Mouse (Mus musculus) spleen, adult 2 months (tissue): Measurements from ENCODE around the gene Tmem203. TPM values are rescaled to one million over a fixed set of nuclear protein-coding genes. Genes with fewer than 3 reads are reported as not detected.

ENCODE experiments used
- DNase-seq, 2 experiments: peaks; one replicate each; pipeline versions ENCODE4 v3.0.0 to v3.0.0-alpha.2; 2012 to 2021; ENCODE audit warnings: low spot score in 2 of 2, low read depth in 1 of 2
- H3K27ac ChIP-seq: fragments of 200-500 bp; 2 replicates; pipeline ENCODE4 v1.5.1; 2012; ENCODE audit warnings: low read length, inconsistent platforms; ENCODE audit not compliant: insufficient read depth
- H3K27me3 ChIP-seq: fragments of 200-500 bp; 2 replicates; pipeline ENCODE4 v1.6.1; 2012; ENCODE audit warnings: mild to moderate bottlenecking, moderate library complexity, low read length, inconsistent platforms; ENCODE audit not compliant: control insufficient read depth, insufficient read depth
- H3K36me3 ChIP-seq: fragments of 200-500 bp; 2 replicates; pipeline ENCODE4 v1.6.1; 2012; ENCODE audit warnings: mild to moderate bottlenecking, low read length, inconsistent platforms; ENCODE audit not compliant: control insufficient read depth, insufficient read depth
- H3K4me1 ChIP-seq: fragments of 200-500 bp; 2 replicates; pipeline ENCODE4 v1.6.1; 2011; ENCODE audit warnings: inconsistent platforms; ENCODE audit not compliant: control insufficient read depth, insufficient read depth, insufficient read length
- H3K4me3 ChIP-seq: fragments of 200-500 bp; 2 replicates; pipeline ENCODE4 v1.5.1; 2011; ENCODE audit warnings: mild to moderate bottlenecking, inconsistent platforms; ENCODE audit not compliant: insufficient read depth, insufficient read length; ENCODE audit errors: extremely low read depth
- CTCF ChIP-seq: fragments of 200-500 bp; IDR thresholded peaks from 2 replicates; pipeline ENCODE4 v1.5.1; 2011; ENCODE audit warnings: mild to moderate bottlenecking, inconsistent platforms; ENCODE audit not compliant: insufficient read depth, insufficient read length, insufficient replicate concordance; ENCODE audit errors: extremely low read depth
- POLR2A ChIP-seq: fragments of 200-500 bp; IDR thresholded peaks from 2 replicates; pipeline ENCODE4 v1.6.1; 2011; ENCODE audit warnings: low read depth, low read length, inconsistent platforms
- WGBS: fragments of 180-500 bp; shearing (Covaris S2); methylation state at CpG from one replicate; pipeline ENCODE4 v1.1.7; 2018; 5-methylcytosine and 5-hydroxymethylcytosine counted together
- polyA plus RNA-seq: library from polyadenylated mRNA; depleted of rRNA; stranded (reverse); fragments of >200 nt; gene quantifications from 2 replicates; pipeline ENCODE4 v1.2.3, GENCODE M21; 2012

The Tmem203 gene
- polyA plus RNA-seq, 1 experiment = 44.4 TPM

GRCm38 (mm10) chr2:25290816-25291130, 35.5 kb downstream of the Tmem203 start:
- no peak for DNase-seq
- Histone ChIP-seq H3K4me3 (no peak overlapping the region), H3K4me1 (0 out of 2 replicates have a peak, but pooled peaks cover 3% of the 10 kb centered on the region), H3K27ac (no peak overlapping the region), H3K36me3 (no peaks in the 10 kb centered on the region), H3K27me3 (peaks cover 9% of the 10 kb centered on the region)
- TF ChIP-seq POLR2A = no peak
- TF ChIP-seq CTCF = no peak
- 2% methylated on average over 18 of the region's 18 CpGs for WGBS

- WGBS = 16% methylated on average over 32 of the region's 32 CpGs
- Histone ChIP-seq H3K4me1 (0 out of 2 replicates have a peak, but pooled peaks cover 3% of the 10 kb centered on the region), H3K36me3 (no peaks in the 10 kb centered on the region), H3K4me3 (no peak overlapping the region), H3K27me3 (peaks cover 9% of the 10 kb centered on the region), H3K27ac (no peak overlapping the region)
- no peak for DNase-seq
- no peak for TF ChIP-seq POLR2A
- no peak for TF ChIP-seq CTCF
Observed at GRCm38 (mm10) chr2:25291184-25292053, 36.2 kb downstream of the Tmem203 start.

DNA sequence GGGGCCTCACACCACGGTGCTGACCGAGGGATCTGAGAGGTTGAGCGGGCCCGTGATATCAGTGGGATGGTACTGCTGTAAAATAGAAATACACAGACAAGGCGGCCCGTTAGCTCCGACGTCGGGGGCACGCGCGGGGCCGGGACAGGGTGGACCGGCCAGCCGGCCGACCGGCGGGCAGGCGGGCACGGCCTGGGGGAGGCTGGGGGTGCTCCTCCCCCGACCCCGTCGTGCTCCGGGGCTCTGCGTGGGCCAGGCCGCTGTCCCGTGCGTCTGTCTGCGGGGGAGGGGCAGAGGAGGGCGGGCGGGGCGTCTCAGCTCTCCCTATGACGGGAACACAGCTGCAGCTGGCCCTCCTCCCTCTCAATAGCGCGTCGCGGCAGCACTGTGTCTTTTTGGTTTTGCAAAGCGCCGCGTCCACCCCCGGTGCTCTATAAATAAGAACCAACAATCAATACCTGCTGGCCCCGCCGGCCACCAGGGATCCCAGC, 36.9 kb downstream of the Tmem203 start:
- H3K36me3 ChIP-seq = no peaks in the 10 kb centered on the region
- no peak for TF ChIP-seq POLR2A
- no peak for TF ChIP-seq CTCF
- H3K27ac ChIP-seq = no peak overlapping the region
- peaks cover 9% of the 10 kb centered on the region for H3K27me3 ChIP-seq
- 0 out of 2 replicates have a peak, but pooled peaks cover 3% of the 10 kb centered on the region for H3K4me1 ChIP-seq
- WGBS = 8% methylated on average over 43 of the region's 43 CpGs
- DNase-seq = no peak
- H3K4me3 ChIP-seq = no peak overlapping the region

GRCm38 (mm10) chr2:25292856-25293255, 37.6 kb downstream of the Tmem203 start:
- TF ChIP-seq CTCF (peak; percentile 73; the same call in 1 of the 2 replicates), POLR2A (no peak)
- H3K27ac ChIP-seq = no peak overlapping the region
- 0 out of 2 replicates have a peak, but pooled peaks cover 3% of the 10 kb centered on the region for H3K4me1 ChIP-seq
- peaks cover 9% of the 10 kb centered on the region for H3K27me3 ChIP-seq
- 5% methylated on average over 1 of the region's 1 CpGs for WGBS
- H3K36me3 ChIP-seq = no peaks in the 10 kb centered on the region
- DNase-seq = peak; percentile 9 to 63
- no peak overlapping the region for H3K4me3 ChIP-seq

GRCm38 (mm10) chr2:25293706-25294105, 38.5 kb downstream of the Tmem203 start:
- no peak overlapping the region for H3K27ac ChIP-seq
- TF ChIP-seq CTCF (no peak), POLR2A (no peak)
- DNase-seq = no peak
- H3K4me3 ChIP-seq = no peak overlapping the region
- H3K4me1 ChIP-seq = 0 out of 2 replicates have a peak, but pooled peaks cover 3% of the 10 kb centered on the region
- H3K36me3 ChIP-seq = no peaks in the 10 kb centered on the region
- peaks cover 9% of the 10 kb centered on the region for H3K27me3 ChIP-seq
- 86% methylated on average over 9 of the region's 9 CpGs for WGBS

GRCm38 (mm10) chr2:25297093-25297492, 41.9 kb downstream of the Tmem203 start:
- no peak for TF ChIP-seq POLR2A
- no peak for TF ChIP-seq CTCF
- no peak for DNase-seq
- 74% methylated on average over 8 of the region's 8 CpGs for WGBS
- no peak overlapping the region for H3K4me3 ChIP-seq
- no peaks in the 10 kb centered on the region for H3K36me3 ChIP-seq
- H3K27me3 ChIP-seq = peaks cover 4% of the 10 kb centered on the region; the same call in 1 of the 2 replicates
- 0 out of 2 replicates have a peak, but pooled peaks cover under 1% of the 10 kb centered on the region for H3K4me1 ChIP-seq
- H3K27ac ChIP-seq = no peak overlapping the region

DNA sequence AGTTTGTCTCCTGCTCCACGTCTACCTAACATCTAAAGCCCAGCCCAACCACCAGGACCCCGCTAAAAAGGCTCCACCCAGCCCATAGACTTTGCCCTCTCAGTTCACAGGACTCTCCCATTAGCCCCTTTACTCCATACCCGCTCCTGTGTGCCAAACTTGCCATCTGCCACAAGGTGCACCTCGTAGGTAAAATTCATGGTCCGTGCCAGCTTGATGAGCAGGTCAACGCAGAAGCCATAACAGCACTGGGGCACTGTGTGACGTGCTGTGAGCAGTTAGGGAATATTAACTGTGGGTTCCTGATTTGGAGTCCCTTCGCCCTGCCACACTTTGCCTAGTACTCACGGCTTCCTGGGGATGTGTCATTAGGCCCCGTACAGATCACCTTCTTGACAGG, 42.8 kb downstream of the Tmem203 start:
- Histone ChIP-seq H3K36me3 (no peaks in the 10 kb centered on the region), H3K4me3 (no peak overlapping the region), H3K27me3 (no peaks in the 10 kb centered on the region), H3K4me1 (no peaks in the 10 kb centered on the region), H3K27ac (no peak overlapping the region)
- TF ChIP-seq CTCF = no peak
- TF ChIP-seq POLR2A = no peak
- 76% methylated on average over 10 of the region's 10 CpGs for WGBS
- no peak for DNase-seq
